Mouse (Mus musculus) liver, postnatal 0 days (tissue): ENCODE data around the gene Slc16a7. TPM values are rescaled to one million over a fixed set of nuclear protein-coding genes. Genes with fewer than 3 reads are reported as not detected.

Experiments
- ATAC-seq: fragments of 200-750 bp; cut with Nextera tagmentation; 2 replicates; pipeline ENCODE4 v1.8.0; 2017; ENCODE audit warnings: mild to moderate bottlenecking, moderate library complexity
- DNase-seq: peaks from one replicate; pipeline ENCODE4 v3.0.0-alpha.2; 2016
- H3K27ac ChIP-seq: fragments of 300-500 bp; sonication (generic); 2 replicates; pipeline ENCODE4 v1.5.1; 2014; ENCODE audit warnings: antibody characterized with exemption, moderate library complexity, mild to moderate bottlenecking, low read depth
- H3K27me3 ChIP-seq: fragments of 300-500 bp; sonication (generic); 2 replicates; pipeline ENCODE4 v1.6.1; 2014; ENCODE audit warnings: low read length, control low read depth, mixed read lengths; ENCODE audit not compliant: insufficient read depth
- H3K36me3 ChIP-seq: fragments of 300-500 bp; sonication (generic); replicated peaks from 2 replicates; pipeline ENCODE4 v1.6.1; 2014; ENCODE audit warnings: mild to moderate bottlenecking, control low read depth, low read length, moderate library complexity, mixed read lengths; ENCODE audit not compliant: insufficient read depth
- H3K4me1 ChIP-seq: fragments of 300-500 bp; sonication (generic); 2 replicates; pipeline ENCODE4 v1.6.1; 2014; ENCODE audit warnings: antibody characterized with exemption, mild to moderate bottlenecking, control low read depth; ENCODE audit not compliant: insufficient read depth
- H3K4me2 ChIP-seq: fragments of 300-500 bp; sonication (generic); 2 replicates; pipeline ENCODE4 v1.6.1; 2014; ENCODE audit warnings: low read depth, mild to moderate bottlenecking, low read length, moderate library complexity, mixed read lengths
- H3K4me3 ChIP-seq: fragments of 300-500 bp; sonication (generic); 2 replicates; pipeline ENCODE4 v1.5.1; 2014; ENCODE audit warnings: low read depth, low read length
- H3K9ac ChIP-seq: fragments of 300-500 bp; sonication (generic); replicated peaks from 2 replicates; pipeline ENCODE4 v1.6.1; 2014; ENCODE audit warnings: mild to moderate bottlenecking, moderate library complexity
- H3K9me3 ChIP-seq: fragments of 300-500 bp; sonication (generic); 2 replicates; pipeline ENCODE4 v1.6.1; 2016; ENCODE audit warnings: mild to moderate bottlenecking, control low read depth, low read length, mixed read lengths
- CTCF ChIP-seq: sonication (generic); IDR thresholded peaks from 2 replicates; pipeline ENCODE4 v1.5.1; 2016; ENCODE audit warnings: antibody characterized with exemption, low read depth
- EP300 ChIP-seq: IDR thresholded peaks from 2 replicates; pipeline ENCODE4 v1.6.1; 2016; ENCODE audit warnings: antibody characterized with exemption, low read depth, mild to moderate bottlenecking
- WGBS: fragments of 180-500 bp; shearing (Covaris S2); extraction: QIAGEN DNeasy Blood & Tissue Kit; methylation state at CpG from one replicate; pipeline ENCODE4 v1.1.7; 2014; ENCODE audit not compliant: insufficient replicate concordance; 5-methylcytosine and 5-hydroxymethylcytosine counted together
- polyA plus RNA-seq: library from polyadenylated mRNA; unstranded; fragments of >200 nt; fragmentation: Nextera tagmentation; extraction: Ambion mirVana; gene quantifications from 2 replicates; pipeline ENCODE4 v1.2.1, GENCODE M21; 2015

Slc16a7 gene
- polyA plus RNA-seq, 1 experiment from 2014 or later: 41.0 TPM

- DNase-seq (no peak), ATAC-seq (no peak)
- Histone ChIP-seq H3K27ac (no peak overlapping the region), H3K9me3 (no peaks in the 10 kb centered on the region), H3K4me2 (no peak overlapping the region), H3K27me3 (no peaks in the 10 kb centered on the region), H3K36me3 (no peaks in the 10 kb centered on the region), H3K9ac (no peak overlapping the region), H3K4me3 (no peak overlapping the region), H3K4me1 (no peaks in the 10 kb centered on the region)
- WGBS: 68% methylated on average over 3 of the region's 3 CpGs
- TF ChIP-seq CTCF: no peak
- TF ChIP-seq EP300: no peak
These were observed 206.7 kb downstream of the Slc16a7 start for GRCm38 (mm10) chr10:125182545-125182944.

DNA sequence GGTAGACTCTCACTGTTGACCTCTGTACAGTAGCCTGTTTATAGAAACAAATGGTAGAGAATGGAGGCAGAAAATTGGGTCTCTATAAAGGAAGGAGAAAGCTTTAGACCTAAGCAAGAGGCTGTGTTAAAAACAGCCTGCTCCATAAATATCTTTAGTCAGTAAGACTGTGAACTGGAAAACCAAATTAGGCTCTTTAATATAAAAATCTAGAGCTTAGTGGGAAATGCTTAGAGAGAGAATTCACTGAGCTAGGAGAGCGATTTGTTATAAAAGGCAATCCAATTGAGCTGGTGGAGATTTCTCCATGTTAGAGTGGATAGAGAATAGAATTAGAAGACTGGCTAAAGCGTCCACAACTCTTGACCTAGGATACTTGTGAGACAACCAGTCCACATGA, 211.5 kb downstream of the Slc16a7 start:
- no peak overlapping the region for H3K27ac ChIP-seq
- H3K9me3 ChIP-seq: no peaks in the 10 kb centered on the region
- ATAC-seq (no peak), DNase-seq (no peak)
- H3K27me3 ChIP-seq: no peaks in the 10 kb centered on the region
- TF ChIP-seq CTCF: no peak
- TF ChIP-seq EP300: no peak
- no peaks in the 10 kb centered on the region for H3K36me3 ChIP-seq
- 73% methylated on average over 2 of the region's 2 CpGs for WGBS
- no peak overlapping the region for H3K4me2 ChIP-seq
- H3K4me1 ChIP-seq: no peaks in the 10 kb centered on the region
- no peak overlapping the region for H3K4me3 ChIP-seq
- H3K9ac ChIP-seq: no peak overlapping the region

- H3K4me2 ChIP-seq: no peak overlapping the region
- no peak overlapping the region for H3K9ac ChIP-seq
- H3K4me3 ChIP-seq: no peak overlapping the region
- no peaks in the 10 kb centered on the region for H3K36me3 ChIP-seq
- H3K9me3 ChIP-seq: no peaks in the 10 kb centered on the region
- TF ChIP-seq CTCF (no peak), EP300 (no peak)
- 71% methylated on average over 5 of the region's 5 CpGs for WGBS
- ATAC-seq: no peak
- DNase-seq: no peak
- H3K27ac ChIP-seq: no peak overlapping the region
- no peaks in the 10 kb centered on the region for H3K27me3 ChIP-seq
- no peaks in the 10 kb centered on the region for H3K4me1 ChIP-seq
These were observed 214.1 kb downstream of the Slc16a7 start for GRCm38 (mm10) chr10:125175013-125175650.

GRCm38 (mm10) chr10:125171625-125172024, 217.6 kb downstream of the Slc16a7 start:
- H3K9me3 ChIP-seq: no peaks in the 10 kb centered on the region
- H3K27ac ChIP-seq: no peak overlapping the region
- no peaks in the 10 kb centered on the region for H3K4me1 ChIP-seq
- DNase-seq: no peak
- no peak overlapping the region for H3K4me2 ChIP-seq
- no peaks in the 10 kb centered on the region for H3K27me3 ChIP-seq
- no peak overlapping the region for H3K4me3 ChIP-seq
- WGBS: 77% methylated on average over 10 of the region's 10 CpGs
- ATAC-seq: no peak
- H3K9ac ChIP-seq: no peak overlapping the region
- TF ChIP-seq CTCF (no peak), EP300 (no peak)
- H3K36me3 ChIP-seq: no peaks in the 10 kb centered on the region

DNA sequence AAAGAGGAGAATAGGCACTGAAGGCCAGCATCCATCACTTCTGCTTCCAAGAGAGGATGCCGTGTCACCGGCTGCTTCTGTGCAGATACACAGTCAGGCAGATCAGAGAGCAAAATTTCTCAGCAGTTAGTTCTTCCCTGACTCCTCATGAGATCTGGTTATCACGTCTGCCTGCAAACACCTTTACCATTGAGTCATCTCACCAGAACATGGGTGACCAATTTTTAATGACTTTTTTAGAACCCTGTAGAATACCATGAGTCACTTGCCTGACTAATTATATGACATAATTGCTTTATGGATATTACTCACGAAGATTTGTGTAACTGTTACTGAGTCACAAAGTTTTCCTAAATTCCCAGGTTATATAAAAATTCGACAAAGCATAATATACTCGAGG, 218.1 kb downstream of the Slc16a7 start:
- DNase-seq: no peak
- no peak overlapping the region for H3K27ac ChIP-seq
- no peak overlapping the region for H3K9ac ChIP-seq
- H3K27me3 ChIP-seq: no peaks in the 10 kb centered on the region
- H3K36me3 ChIP-seq: no peaks in the 10 kb centered on the region
- H3K9me3 ChIP-seq: no peaks in the 10 kb centered on the region
- TF ChIP-seq EP300 (no peak), CTCF (no peak)
- H3K4me1 ChIP-seq: no peaks in the 10 kb centered on the region
- no peak overlapping the region for H3K4me3 ChIP-seq
- no peak overlapping the region for H3K4me2 ChIP-seq
- no peak for ATAC-seq
- 74% methylated on average over 6 of the region's 6 CpGs for WGBS
